Mouse (Mus musculus) cerebral cortex, adult 2 months (tissue): Measurements from ENCODE around the gene Olfr1155.

Experiments
- WGBS: fragments of 180-500 bp; shearing (Covaris S2); methylation state at CpG from one replicate; pipeline ENCODE4 v1.1.7; 2018; 5-methylcytosine and 5-hydroxymethylcytosine counted together

The Olfr1155 gene

GRCm38 (mm10) chr2:87945037-87945436 is at the start of gene Olfr1155:
Gene Olfr1155 (minus strand): TSS chr2:87945137.
- 100% methylated on average over 1 of the region's 1 CpGs for WGBS

DNA sequence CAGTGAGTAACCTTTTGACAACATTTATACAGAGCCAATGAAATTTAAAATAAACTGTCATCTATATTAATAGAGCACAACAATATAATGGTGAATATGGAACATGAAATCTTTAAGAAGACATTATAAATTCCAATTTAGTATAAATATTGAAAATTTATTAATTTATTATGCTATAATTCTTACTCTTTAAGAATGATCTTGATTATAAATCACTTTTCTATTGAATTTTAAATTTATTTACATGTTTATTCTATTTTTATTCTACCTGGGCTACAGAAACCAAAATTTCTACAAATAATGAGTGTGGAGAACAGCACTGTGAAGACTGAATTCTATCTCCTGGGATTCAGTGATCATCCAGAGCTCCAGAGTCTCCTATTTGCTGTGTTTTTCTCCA is 44.9 kb upstream of the Olfr1155 start, which contains the start of gene Olfr1158:
TSS of gene Olfr1158 (plus strand) at position 301 of the 400 bp plus-strand sequence.

DNA sequence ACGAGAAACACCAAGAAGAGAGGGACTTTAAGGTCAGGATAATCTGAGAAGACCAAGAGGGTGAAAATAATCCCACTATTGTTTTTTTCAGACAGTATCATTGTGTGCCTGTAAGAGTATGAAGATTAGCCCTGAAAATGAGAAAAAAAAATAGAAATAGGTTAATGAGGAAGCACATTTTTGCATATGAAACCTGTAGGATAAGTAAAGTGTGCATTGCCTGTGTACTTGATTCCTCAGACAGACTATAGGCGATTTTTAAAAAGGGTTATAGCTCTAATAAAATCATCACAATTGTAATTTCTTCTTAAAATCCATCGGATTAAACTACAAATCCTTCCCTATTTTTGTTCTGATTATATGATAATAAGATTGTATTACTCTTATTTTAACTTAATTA is 29.6 kb upstream of the Olfr1155 start, which contains the start of gene Olfr74:
TSS of gene Olfr74 (minus strand) at position 101 of the 400 bp plus-strand sequence.
- WGBS = 72% methylated on average over 3 of the region's 3 CpGs

GRCm38 (mm10) chr2:87968199-87968598 is 23.3 kb upstream of the Olfr1155 start, which contains the start of gene Olfr1157:
Gene Olfr1157 (minus strand): TSS chr2:87968299.
- 95% methylated on average over 4 of the region's 4 CpGs for WGBS

DNA sequence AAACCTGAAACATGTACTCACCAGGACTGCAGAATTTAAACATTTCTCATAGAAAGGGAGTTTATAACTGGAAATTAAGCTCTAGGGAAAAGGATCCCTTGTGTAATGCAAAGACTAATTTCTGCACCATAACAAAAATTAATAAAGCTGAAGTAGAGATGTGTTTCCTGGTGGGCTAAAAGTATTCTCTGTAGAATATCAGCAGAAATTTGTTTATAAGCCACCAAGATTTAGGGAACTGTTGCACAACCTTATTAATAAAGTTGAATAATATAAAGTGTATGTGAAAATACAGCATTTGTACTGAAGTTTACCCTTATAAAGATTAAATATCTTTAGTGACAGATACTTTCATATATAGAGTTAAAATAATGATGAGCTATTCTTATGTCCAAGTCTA is 8.1 kb upstream of the Olfr1155 start, which contains the start of gene Olfr1156:
TSS of gene Olfr1156 (minus strand) at position 101 of the 400 bp plus-strand sequence.

GRCm38 (mm10) chr2:87905066-87905465 is 39.9 kb downstream of the Olfr1155 start, which contains the start of gene Olfr1154:
Gene Olfr1154 (minus strand): TSS chr2:87905166.
- WGBS = 85% methylated on average over 1 of the region's 1 CpGs

GRCm38 (mm10) chr2:87894662-87895061 is 50.3 kb downstream of the Olfr1155 start, which contains the start of gene Olfr1153:
Gene Olfr1153 (plus strand): TSS chr2:87894962.
- 69% methylated on average over 1 of the region's 1 CpGs for WGBS
